Mouse (Mus musculus) brain, embryonic 14.5 days (tissue): Measurements from ENCODE around the gene P3h4.

Experiments used
- CTCF ChIP-seq: fragments of 200-500 bp; IDR thresholded peaks from 2 replicates; pipeline ENCODE4 v1.5.1; 2012; ENCODE audit warnings: inconsistent platforms, mild to moderate bottlenecking, moderate library complexity, borderline replicate concordance; ENCODE audit not compliant: insufficient read depth, insufficient read length; ENCODE audit errors: extremely low read depth
- POLR2A ChIP-seq: fragments of 200-500 bp; IDR thresholded peaks from 2 replicates; pipeline ENCODE4 v1.6.1; 2012; ENCODE audit warnings: mild to moderate bottlenecking, inconsistent platforms, borderline replicate concordance; ENCODE audit not compliant: poor library complexity, insufficient read depth, insufficient read length, severe bottlenecking; ENCODE audit errors: extremely low read depth

GRCm38 (mm10) chr11:100389931-100390445, 24.6 kb downstream of the P3h4 start:
- TF ChIP-seq POLR2A (no peak), CTCF (no peak)
